Comparison of ENCODE assay signal across 8 mouse cellular contexts in genomic region chr3:28745835-28746483, GRCm38 (mm10). TPM values are rescaled to one million over a fixed set of nuclear protein-coding genes. Genes with fewer than 3 reads are reported as not detected.
DNase-seq lines count a peak whose midpoint lies in the region; ATAC-seq and TF ChIP-seq lines count a peak whose summit lies in the region.

No protein-coding gene starts in this region.

- WGBS in hindbrain, embryonic 12.5 days, result 29% methylated on average over 7 of the region's 7 CpGs
- 33% methylated on average over 7 of the region's 7 CpGs for WGBS in lung, postnatal 0 days

- CTCF ChIA-PET in Patski (lab: Charles Lee), result interaction anchor here (0.6 to 2.1 kb wide), 52 partner anchors 8 to 611 kb away, joined by 3 to 34 read pairs (median 5); partner anchors contain the start of gene Tnik

- peak; percentile 100 for TF ChIP-seq CTCF in Patski (IDR thresholded peaks at IDR 0.05)
- TF ChIP-seq CTCF in lung, postnatal 0 days (IDR thresholded peaks at IDR 0.05), result peak; percentile 99

- no peak overlapping the region for H3K4me3 ChIP-seq in hindbrain, embryonic 12.5 days
- H3K4me3 ChIP-seq in lung, postnatal 0 days (ENCODE audit: low read depth, low read length), result no peak overlapping the region

- no peak overlapping the region for H3K4me2 ChIP-seq in hindbrain, embryonic 12.5 days (replicated peaks)
- H3K4me2 ChIP-seq in lung, postnatal 0 days (replicated peaks; ENCODE audit: low read depth, low read length), result no peak overlapping the region

- H3K27ac ChIP-seq in hindbrain, embryonic 12.5 days, result no peak overlapping the region
- H3K27ac ChIP-seq in lung, postnatal 0 days (ENCODE audit: low read length), result no peak overlapping the region

- peak; percentile 76 for DNase-seq in Patski (ENCODE audit: low read depth, low spot score)
- peak; percentile 79 for DNase-seq in cerebellum, adult 8-10 months
- peak; percentile 89 for DNase-seq in forelimb bud, embryonic 11.5 days (ENCODE audit: low read depth, low spot score)
- DNase-seq in layer of hippocampus, adult 9-11 months, result peak; percentile 82
- DNase-seq in lung, postnatal 0 days (ENCODE audit: low spot score), result peak; percentile 94
- peak; percentile 61 for DNase-seq in retina, adult 2 months (ENCODE audit: low read depth, low spot score)
- peak; percentile 52 to 58 for DNase-seq in thymus, postnatal 36 days

- peak; percentile 97 for ATAC-seq in Patski
- peak; percentile 83 for ATAC-seq in hindbrain, embryonic 12.5 days (ENCODE audit: low FRiP score)
- peak; percentile 84 for ATAC-seq in lung, postnatal 0 days

- in situ Hi-C loops in Patski (cut with MboI; ENCODE audit: low pct_unique_long_range_greater_than_20kb), result loop anchor here (10.0 kb wide), 1 partner anchor 481 kb away; the partner anchor contains the start of gene Tnik

- H3K27me3 ChIP-seq in Patski, result no peaks in the 10 kb centered on the region
- H3K27me3 ChIP-seq in hindbrain, embryonic 12.5 days, result no peaks in the 10 kb centered on the region
- H3K27me3 ChIP-seq in lung, postnatal 0 days (replicated peaks; ENCODE audit: insufficient read depth, low read length), result no peaks in the 10 kb centered on the region

- no peak overlapping the region for H3K9ac ChIP-seq in hindbrain, embryonic 12.5 days
- no peak overlapping the region for H3K9ac ChIP-seq in lung, postnatal 0 days (replicated peaks; ENCODE audit: low read depth)

- TF ChIP-seq EP300 in lung, postnatal 0 days (IDR thresholded peaks at IDR 0.05), result no peak

- H3K4me1 ChIP-seq in hindbrain, embryonic 12.5 days, result no peaks in the 10 kb centered on the region
- H3K4me1 ChIP-seq in lung, postnatal 0 days (ENCODE audit: insufficient read depth, low read depth, low read length), result no peaks in the 10 kb centered on the region

- no peaks in the 10 kb centered on the region for H3K9me3 ChIP-seq in hindbrain, embryonic 12.5 days (replicated peaks)
- H3K9me3 ChIP-seq in lung, postnatal 0 days (ENCODE audit: low read length), result no peaks in the 10 kb centered on the region

- POLR2A ChIA-PET in Patski (lab: Charles Lee), result interaction anchor here (0.6 to 0.7 kb wide), 2 partner anchors 11 to 406 kb away, joined by 3 to 4 read pairs; no protein-coding TSS in a partner anchor

- no peaks in the 10 kb centered on the region for H3K36me3 ChIP-seq in hindbrain, embryonic 12.5 days
- H3K36me3 ChIP-seq in lung, postnatal 0 days (ENCODE audit: insufficient read depth, low read length), result no peaks in the 10 kb centered on the region

RNA-seq across cellular contexts. Expression of gene Eif5a2, which starts 35.1 kb away (rescaled TPM):
- polyA plus RNA-seq in Patski (2021), result 22.7 TPM
- 16.0 and 18.6 TPM in 2 replicates for polyA plus RNA-seq in hindbrain, embryonic 12.5 days (2016; fragmentation: Nextera tagmentation; extraction: Ambion mirVana)
- polyA plus RNA-seq in lung, postnatal 0 days (2015; fragmentation: Nextera tagmentation; extraction: Ambion mirVana), result 4.7 and 6.2 TPM in 2 replicates

RNA-seq across cellular contexts. Expression of gene Slc2a2, which starts 48.3 kb away (rescaled TPM):
- polyA plus RNA-seq in Patski (2021), result 3.1 TPM
- polyA plus RNA-seq in hindbrain, embryonic 12.5 days (2016; fragmentation: Nextera tagmentation; extraction: Ambion mirVana), result 0.31 TPM in 1 of 2 replicates, not detected in the other
- polyA plus RNA-seq in lung, postnatal 0 days (2015; fragmentation: Nextera tagmentation; extraction: Ambion mirVana), result 0.24 and 0.29 TPM in 2 replicates

RNA-seq across cellular contexts. Expression of gene Rpl22l1, which starts 59.3 kb away (rescaled TPM):
- polyA plus RNA-seq in Patski (2021), result 303 TPM
- 300 and 365 TPM in 2 replicates for polyA plus RNA-seq in hindbrain, embryonic 12.5 days (2016; fragmentation: Nextera tagmentation; extraction: Ambion mirVana)
- polyA plus RNA-seq in lung, postnatal 0 days (2015; fragmentation: Nextera tagmentation; extraction: Ambion mirVana), result 279 and 306 TPM in 2 replicates
